Mouse (Mus musculus) megakaryocyte, embryonic 14.5 days (primary cell): ENCODE results near the gene Gm266.

Source experiments
- FLI1 ChIP-seq: IDR thresholded peaks from 2 replicates; pipeline ENCODE4 v1.6.1; 2012; ENCODE audit warnings: low read length, inconsistent platforms, mixed read lengths
- GATA1 ChIP-seq: IDR thresholded peaks from 3 replicates; pipeline ENCODE4 v1.6.1; 2012; ENCODE audit warnings: mixed read lengths, low read length, inconsistent platforms, borderline replicate concordance

DNA sequence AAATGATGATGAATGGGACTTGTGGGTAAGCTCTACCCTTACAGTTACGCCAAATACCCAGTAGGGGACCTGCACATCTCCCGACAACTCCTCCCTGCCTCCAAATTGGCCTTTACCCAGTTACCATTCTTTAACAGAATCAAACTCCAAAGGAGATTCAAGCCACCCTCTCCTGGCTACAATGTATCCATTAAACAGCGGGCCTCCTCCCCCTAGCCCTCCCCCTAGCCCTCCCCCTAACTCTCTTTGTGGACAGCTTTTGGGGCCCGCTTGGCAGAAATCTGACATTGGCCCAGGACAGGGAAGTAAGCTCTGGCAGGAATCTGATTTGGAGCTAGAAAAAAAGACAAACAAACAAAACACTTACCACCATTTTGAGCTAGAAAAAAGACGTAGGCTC lies 14.0 kb upstream of the Gm266 start:
- TF ChIP-seq GATA1: no peak
- no peak for TF ChIP-seq FLI1
